Mouse (Mus musculus) ES-E14 (cell line): ENCODE measurements around the gene Mdga1. TPM values are rescaled to one million over a fixed set of nuclear protein-coding genes. Genes with fewer than 3 reads are reported as not detected.

Experiments used
- DNase-seq: peaks from one replicate; pipeline ENCODE4 v3.0.0-alpha.2; 2013; ENCODE audit warnings: low read depth, low spot score
- H3K27ac ChIP-seq: 2 replicates; pipeline ENCODE4 v1.5.1; 2012; ENCODE audit warnings: low read depth, mild to moderate bottlenecking, low read length, moderate library complexity, mixed read lengths; ENCODE audit not compliant: poor library complexity, insufficient read depth, severe bottlenecking
- H3K36me3 ChIP-seq: 2 replicates; pipeline ENCODE4 v1.6.1; 2012; ENCODE audit warnings: mild to moderate bottlenecking, low read length, moderate library complexity, mixed read lengths; ENCODE audit not compliant: control insufficient read depth, poor library complexity, insufficient read depth, severe bottlenecking
- H3K4me1 ChIP-seq, 2 experiments: fragments of 150-350 bp in 1 of 2; sonication (generic) in 1 of 2; 2 replicates each; pipeline ENCODE4 v1.6.1; 2012; ENCODE audit warnings: low read length in 2 of 2, mild to moderate bottlenecking in 1 of 2, mixed read lengths in 1 of 2; ENCODE audit not compliant: control insufficient read depth in 2 of 2, insufficient read depth in 2 of 2, poor library complexity in 1 of 2
- H3K4me3 ChIP-seq, 2 experiments: fragments of 150-350 bp in 1 of 2; sonication (generic) in 1 of 2; 2 replicates each; pipeline ENCODE4 v1.5.1; 2012; ENCODE audit warnings: low read length in 2 of 2, low read depth in 1 of 2, mild to moderate bottlenecking in 1 of 2, mixed read lengths in 1 of 2; ENCODE audit not compliant: insufficient read depth in 1 of 2, poor library complexity in 1 of 2, severe bottlenecking in 1 of 2
- H3K9ac ChIP-seq: 2 replicates; pipeline ENCODE4 v1.6.1; 2012; ENCODE audit warnings: low read depth, mild to moderate bottlenecking, low read length, mixed read lengths; ENCODE audit not compliant: poor library complexity, insufficient read depth, severe bottlenecking
- H3K9me3 ChIP-seq: fragments of 150-350 bp; sonication (generic); 2 replicates; pipeline ENCODE4 v1.6.1; 2012; ENCODE audit warnings: low read depth, mild to moderate bottlenecking, low read length; ENCODE audit not compliant: control insufficient read depth, insufficient read depth
- CHD2 ChIP-seq: IDR thresholded peaks from 2 replicates; pipeline ENCODE4 v1.6.1; 2014; ENCODE audit warnings: mild to moderate bottlenecking, low read depth, low read length, inconsistent platforms
- HCFC1 ChIP-seq: IDR thresholded peaks from 2 replicates; pipeline ENCODE4 v1.6.1; 2012; ENCODE audit warnings: low read length, inconsistent platforms, borderline replicate concordance; ENCODE audit not compliant: insufficient read depth
- MAFK ChIP-seq: IDR thresholded peaks from 2 replicates; pipeline ENCODE4 v1.6.1; 2014; ENCODE audit warnings: mild to moderate bottlenecking, low read depth, low read length, inconsistent platforms; ENCODE audit not compliant: insufficient read depth
- ZC3H11A ChIP-seq: IDR thresholded peaks from 2 replicates; pipeline ENCODE4 v1.6.1; 2012; ENCODE audit warnings: low read depth, mild to moderate bottlenecking, inconsistent platforms, low read length, borderline replicate concordance
- ZNF384 ChIP-seq: IDR thresholded peaks from 2 replicates; pipeline ENCODE4 v1.6.1; 2012; ENCODE audit warnings: low read depth, low read length, inconsistent platforms
- in situ Hi-C, 2 experiments: fragments of 600-800 bp; cut with MboI; formaldehyde crosslinking; loops; one replicate each; pipeline ENCODE4 v1.15.1; 2025; ENCODE audit warnings: low sequenced_read_pairs in 2 of 2, inconsistent platforms in 1 of 2; ENCODE audit not compliant: unreplicated experiment in 2 of 2
- total RNA-seq: library from RNA; depleted of rRNA; stranded (reverse); fragments of 300-350 nt; gene quantifications from 2 replicates; pipeline ENCODE4 v1.2.3, GENCODE M21; 2012

The Mdga1 gene
- total RNA-seq, 1 experiment = 7.1 TPM

- in situ Hi-C loops = no loop called here
- Histone ChIP-seq H3K27ac (no peak overlapping the region), H3K4me3 (no peak overlapping the region), H3K36me3 (no peaks in the 10 kb centered on the region), H3K4me1 (peaks cover 3 to 11% of the 10 kb centered on the region in 2 experiments; a peak in 1 of 4 replicates), H3K9me3 (no peaks in the 10 kb centered on the region), H3K9ac (no peak overlapping the region)
- TF ChIP-seq MAFK = no peak
- no peak for TF ChIP-seq CHD2
- no peak for TF ChIP-seq HCFC1
- TF ChIP-seq ZC3H11A = no peak
- no peak for TF ChIP-seq ZNF384
- DNase-seq = no peak
These were observed 37.0 kb upstream of the Mdga1 start for GRCm38 (mm10) chr17:30006877-30007276.

- no peak for DNase-seq
- Histone ChIP-seq H3K4me3 (peak overlapping the region; percentile 94 to 100), H3K9me3 (no peaks in the 10 kb centered on the region), H3K36me3 (no peaks in the 10 kb centered on the region), H3K27ac (peak overlapping the region; percentile 94), H3K9ac (peak overlapping the region; percentile 95), H3K4me1 (peaks cover 3 to 11% of the 10 kb centered on the region in 2 experiments; a peak in 1 of 4 replicates)
- in situ Hi-C loops = no loop called here
- no peak for TF ChIP-seq MAFK
- no peak for TF ChIP-seq ZC3H11A
- no peak for TF ChIP-seq HCFC1
- TF ChIP-seq CHD2 = no peak
- no peak for TF ChIP-seq ZNF384
These were observed 35.6 kb upstream of the Mdga1 start for GRCm38 (mm10) chr17:30005451-30005941.

- Histone ChIP-seq H3K9me3 (no peaks in the 10 kb centered on the region), H3K36me3 (no peaks in the 10 kb centered on the region), H3K27ac (peak overlapping the region; percentile 94), H3K4me1 (peaks cover 3 to 11% of the 10 kb centered on the region in 2 experiments; a peak in 1 of 4 replicates), H3K4me3 (peak overlapping the region; percentile 94 to 100), H3K9ac (peak overlapping the region; percentile 95)
- no peak for DNase-seq
- in situ Hi-C loops = no loop called here
- TF ChIP-seq ZC3H11A (no peak), ZNF384 (no peak), CHD2 (no peak), MAFK (no peak), HCFC1 (no peak)
These were observed 35.2 kb upstream of the Mdga1 start for GRCm38 (mm10) chr17:30005103-30005443.

- TF ChIP-seq HCFC1 (peak; percentile 69; the same call in 1 of the 2 replicates), ZC3H11A (no peak), CHD2 (no peak), MAFK (no peak), ZNF384 (no peak)
These were observed 34.6 kb upstream of the Mdga1 start, which contains the start of gene Zfand3 for GRCm38 (mm10) chr17:30004203-30005102. Gene Zfand3 (plus strand): TSS chr17:30004733.

More at GRCm38 (mm10) chr17:30004203-30005102, 34.6 kb upstream of the Mdga1 start, which contains the start of gene Zfand3:
- Histone ChIP-seq H3K9me3 (no peaks in the 10 kb centered on the region), H3K9ac (peak within 1 kb of the TSS; percentile 95), H3K4me3 (peak within 1 kb of the TSS; percentile 94 to 100), H3K36me3 (no peaks in the 10 kb centered on the region), H3K27ac (peak within 1 kb of the TSS; percentile 94), H3K4me1 (peaks cover 3 to 11% of the 10 kb centered on the region in 2 experiments; a peak in 1 of 4 replicates)
- peak; percentile 87 for DNase-seq
- in situ Hi-C loops = no loop called here
